Mouse (Mus musculus) small intestine, adult 2 months (tissue): Measurements from ENCODE around the gene Tm4sf20.

Experiments
- CTCF ChIP-seq: fragments of 200-500 bp; IDR thresholded peaks from 2 replicates; pipeline ENCODE4 v1.5.1; 2012; ENCODE audit warnings: low read depth, mild to moderate bottlenecking, control low read depth, inconsistent platforms, low read length, moderate library complexity, mixed read lengths; ENCODE audit not compliant: insufficient replicate concordance, insufficient read length; ENCODE audit errors: extremely low read depth
- POLR2A ChIP-seq: fragments of 200-500 bp; IDR thresholded peaks from 2 replicates; pipeline ENCODE4 v1.6.1; 2012; ENCODE audit warnings: low read depth, mild to moderate bottlenecking, control low read depth, inconsistent platforms, low read length, moderate library complexity

- TF ChIP-seq CTCF (no peak), POLR2A (no peak)
Observed at GRCm38 (mm10) chr1:82792238-82792637, 24.0 kb upstream of the Tm4sf20 start.
